8 mouse cellular contexts compared by ENCODE assay signal in genomic region chr4:101265523-101265922, GRCm38 (mm10). TPM values are rescaled to one million over a fixed set of nuclear protein-coding genes. Genes with fewer than 3 reads are reported as not detected.
DNase-seq lines count a peak whose midpoint lies in the region; ATAC-seq and TF ChIP-seq lines count a peak whose summit lies in the region.

No protein-coding gene starts in this region.

- no peak overlapping the region for H3K27ac ChIP-seq in spleen, adult 2 months (ENCODE audit: insufficient read depth, low read length)
- no peak overlapping the region for H3K27ac ChIP-seq in limb, embryonic 15.5 days

- 58% methylated on average over 6 of the region's 7 CpGs for WGBS in spleen, adult 2 months
- 32% methylated on average over 6 of the region's 7 CpGs for WGBS in limb, embryonic 15.5 days

- H3K4me3 ChIP-seq in erythroblast, embryonic 14.5 days (replicated peaks): peak overlapping the region; percentile 88
- H3K4me3 ChIP-seq in spleen, adult 2 months (ENCODE audit: extremely low read depth, insufficient read depth, insufficient read length): peak overlapping the region; percentile 17; the same call in 1 of the 2 replicates
- peak overlapping the region; percentile 95 for H3K4me3 ChIP-seq in limb, embryonic 15.5 days

- H3K36me3 ChIP-seq in erythroblast, embryonic 14.5 days (ENCODE audit: control insufficient read depth): peaks cover 3% of the 10 kb centered on the region; the same call in 1 of the 2 replicates
- H3K36me3 ChIP-seq in spleen, adult 2 months (ENCODE audit: control insufficient read depth, insufficient read depth, low read length): no peaks in the 10 kb centered on the region
- no peaks in the 10 kb centered on the region for H3K36me3 ChIP-seq in limb, embryonic 15.5 days

- no peaks in the 10 kb centered on the region for H3K9me3 ChIP-seq in erythroblast, embryonic 14.5 days (ENCODE audit: control insufficient read depth, low read length)
- H3K9me3 ChIP-seq in limb, embryonic 15.5 days: no peaks in the 10 kb centered on the region

- peaks cover 41% of the 10 kb centered on the region for H3K4me1 ChIP-seq in erythroblast, embryonic 14.5 days (ENCODE audit: control insufficient read depth)
- peaks cover 16% of the 10 kb centered on the region for H3K4me1 ChIP-seq in spleen, adult 2 months (ENCODE audit: control insufficient read depth, insufficient read depth, insufficient read length)
- H3K4me1 ChIP-seq in limb, embryonic 15.5 days: peaks cover 8% of the 10 kb centered on the region; the same call in 1 of the 2 replicates

- no peak for TF ChIP-seq CTCF in spleen, adult 2 months (IDR thresholded peaks at IDR 0.05; ENCODE audit: extremely low read depth, insufficient read depth, insufficient read length, insufficient replicate concordance)

- no peaks in the 10 kb centered on the region for H3K27me3 ChIP-seq in erythroblast, embryonic 14.5 days (ENCODE audit: control insufficient read depth)
- H3K27me3 ChIP-seq in spleen, adult 2 months (ENCODE audit: control insufficient read depth, insufficient read depth, low read length): peaks cover 2% of the 10 kb centered on the region; the same call in 1 of the 2 replicates
- H3K27me3 ChIP-seq in limb, embryonic 15.5 days: no peaks in the 10 kb centered on the region

- no peak for ATAC-seq in erythroblast, adult 5-6 weeks (replicated peaks; ENCODE audit: low FRiP score, poor library complexity, severe bottlenecking)
- no peak for ATAC-seq in limb, embryonic 15.5 days (ENCODE audit: insufficient number of reproducible peaks, low FRiP score, low TSS enrichment, low read depth)

- H3K9ac ChIP-seq in limb, embryonic 15.5 days: no peak overlapping the region

- DNase-seq in spleen, adult 2 months (ENCODE audit: low read depth in 1 of 2, low spot score in 2 of 2): no peak
- no peak for DNase-seq in spleen, adult 18-20 months
- DNase-seq in yolk sac, embryonic 10.5 days (ENCODE audit: low spot score): peak; percentile 26
- no peak for DNase-seq in adrenal gland, postnatal 10 days
- no peak for DNase-seq in gastrocnemius, postnatal 14 days

- intact Hi-C loops in gastrocnemius, postnatal 14 days (cut with DNase I; ENCODE audit: low total_unique reads): loop anchor here (10.0 kb wide), 1 partner anchor 51 kb away; no protein-coding TSS in a partner anchor

- H3K4me2 ChIP-seq in limb, embryonic 15.5 days: peak overlapping the region; percentile 60

- no peak for TF ChIP-seq POLR2A in spleen, adult 2 months (IDR thresholded peaks at IDR 0.05; ENCODE audit: low read depth, low read length)

RNA-seq across cellular contexts. Expression of gene Jak1, which starts 0.4 kb away (rescaled TPM):
- 7.1 and 8.9 TPM in 2 replicates for polyA plus RNA-seq in erythroblast, embryonic 14.5 days (2012)
- 84.9 and 102 TPM in 2 replicates for total RNA-seq in erythroblast, adult 5-6 weeks (2015; ENCODE audit: low replicate concordance)
- total RNA-seq in erythroblast, adult 5-6 weeks (2017; ENCODE audit: low replicate concordance): 85.2 and 101 TPM in 2 replicates
- polyA plus RNA-seq in spleen, adult 2 months (2012; rRNA removed): 63.9 and 69.0 TPM in 2 replicates
- 99.7 and 99.9 TPM in 2 replicates for polyA plus RNA-seq in limb, embryonic 15.5 days (2015; fragmentation: Nextera tagmentation; extraction: Ambion mirVana)
- total RNA-seq in adrenal gland, postnatal 10 days (2021): 100 to 1,000 TPM in 1 of 2 experiments, 10 to 100 TPM in 1; 96.0 to 103 TPM
- total RNA-seq in gastrocnemius, postnatal 14 days (2021): 100 to 1,000 TPM in 1 of 2 experiments, 10 to 100 TPM in 1; 96.6 to 108 TPM

Comparison
In these comparisons a context has a peak if more than half of its experiments do, and no peak if none do; other contexts are left out.
1. H3K4me3 ChIP-seq: peak in every context shown above with its lines; median percentile 95 in limb, embryonic 15.5 days; 88 in erythroblast, embryonic 14.5 days; 17 in spleen, adult 2 months.